Mouse (Mus musculus): ENCODE results near the gene Gm2056. TPM values are rescaled to one million over a fixed set of nuclear protein-coding genes. Genes with fewer than 3 reads are reported as not detected.
"Not testable (repeated sequence)": the region's sequence is repeated elsewhere in the genome, so short reads cannot be mapped to it uniquely, and the experiment has no call there.

The Gm2056 gene
- not detected in 2 replicates for polyA plus RNA-seq (2014; fragmentation: Nextera tagmentation; extraction: Ambion mirVana)

DNA sequence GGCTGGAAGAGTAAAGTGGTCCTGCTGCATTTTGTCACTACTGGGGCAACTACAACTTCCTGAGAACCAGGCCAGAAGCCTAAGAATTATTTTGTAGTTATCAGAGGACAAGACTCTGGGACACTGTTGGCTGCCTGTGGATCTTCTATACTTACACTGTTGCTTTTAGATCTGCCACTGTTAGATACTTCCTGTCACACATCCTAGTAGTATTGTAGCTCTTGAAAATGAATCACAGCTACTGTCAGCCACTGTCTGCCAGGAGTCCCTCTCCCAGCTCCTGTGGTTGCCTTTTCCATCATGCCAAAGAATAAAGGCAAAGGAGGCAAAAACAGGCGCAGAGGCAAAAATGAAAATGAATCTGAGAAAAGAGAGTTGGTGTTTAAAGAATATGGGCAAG, at the start of gene Gm2056:
Gene Gm2056, plus strand, starts transcription at position 301 of the 400 bp plus-strand sequence.
- not testable (repeated sequence) for H3K27ac ChIP-seq (ENCODE audit: low read depth, low read length); H3K36me3 ChIP-seq (ENCODE audit: control insufficient read depth, insufficient read depth, low read length); H3K27me3 ChIP-seq (ENCODE audit: control insufficient read depth, insufficient read depth, low read length); H3K9me3 ChIP-seq (ENCODE audit: control insufficient read depth, low read length); H3K9ac ChIP-seq (ENCODE audit: low read depth, low read length); H3K4me1 ChIP-seq (replicated peaks; ENCODE audit: control insufficient read depth, insufficient read depth, low read length); H3K4me2 ChIP-seq (replicated peaks; ENCODE audit: low read depth, low read length); DNase-seq (ENCODE audit: low spot score); H3K4me3 ChIP-seq (ENCODE audit: low read depth, low read length); ATAC-seq (ENCODE audit: low FRiP score)
- WGBS, result 91% methylated on average over 1 of the region's 1 CpGs

DNA sequence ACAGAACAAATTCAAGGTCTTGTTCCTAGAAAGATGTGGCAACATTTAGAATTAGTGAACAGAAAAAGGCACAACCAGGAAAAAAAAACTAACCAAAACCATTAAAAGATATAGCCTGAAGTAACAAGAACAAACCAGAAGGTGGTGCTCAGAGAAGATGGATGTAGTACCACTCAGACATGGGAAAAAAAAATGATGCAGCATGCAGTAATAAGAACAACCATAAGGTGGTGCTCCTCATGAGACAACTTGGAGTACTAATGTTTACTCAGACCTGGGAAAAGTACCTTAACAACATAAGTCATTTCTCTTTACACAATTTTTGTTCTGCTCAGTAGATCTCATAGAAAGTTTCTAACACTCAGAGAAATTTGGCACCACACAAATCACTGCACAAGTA, 42.8 kb upstream of the Gm2056 start:
- not testable (repeated sequence) for H3K27me3 ChIP-seq (ENCODE audit: control insufficient read depth, insufficient read depth, low read length); H3K27ac ChIP-seq (ENCODE audit: low read depth, low read length); ATAC-seq (ENCODE audit: low FRiP score); DNase-seq (ENCODE audit: low spot score); H3K4me3 ChIP-seq (ENCODE audit: low read depth, low read length); H3K36me3 ChIP-seq (ENCODE audit: control insufficient read depth, insufficient read depth, low read length); H3K9ac ChIP-seq (ENCODE audit: low read depth, low read length); H3K9me3 ChIP-seq (ENCODE audit: control insufficient read depth, low read length); H3K4me2 ChIP-seq (replicated peaks; ENCODE audit: low read depth, low read length); H3K4me1 ChIP-seq (replicated peaks; ENCODE audit: control insufficient read depth, insufficient read depth, low read length)

DNA sequence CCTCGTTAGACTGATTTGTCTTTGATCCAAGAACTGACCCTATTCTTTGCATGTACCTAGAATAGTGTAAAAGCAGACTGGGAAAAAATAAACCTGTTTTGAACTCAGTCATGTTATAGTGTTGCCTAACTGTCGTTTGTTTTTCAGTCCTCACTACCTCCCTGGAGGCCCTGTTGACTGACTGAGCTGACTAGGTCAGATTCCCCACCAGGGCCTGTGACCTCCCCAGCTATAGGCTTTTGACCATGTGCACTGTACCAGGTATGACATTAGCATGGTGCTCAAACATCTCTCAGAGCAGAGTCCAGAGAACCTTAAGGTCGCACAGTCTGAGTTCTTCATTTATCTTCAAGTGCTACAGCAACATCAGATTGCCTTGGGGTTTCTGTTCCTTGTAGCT, 22.7 kb upstream of the Gm2056 start:
- not testable (repeated sequence) for H3K27ac ChIP-seq (ENCODE audit: low read depth, low read length); H3K4me3 ChIP-seq (ENCODE audit: low read depth, low read length); DNase-seq (ENCODE audit: low spot score); H3K4me1 ChIP-seq (replicated peaks; ENCODE audit: control insufficient read depth, insufficient read depth, low read length); H3K4me2 ChIP-seq (replicated peaks; ENCODE audit: low read depth, low read length); ATAC-seq (ENCODE audit: low FRiP score); H3K36me3 ChIP-seq (ENCODE audit: control insufficient read depth, insufficient read depth, low read length); H3K27me3 ChIP-seq (ENCODE audit: control insufficient read depth, insufficient read depth, low read length); H3K9ac ChIP-seq (ENCODE audit: low read depth, low read length); H3K9me3 ChIP-seq (ENCODE audit: control insufficient read depth, low read length)
- 74% methylated on average over 3 of the region's 3 CpGs for WGBS

DNA sequence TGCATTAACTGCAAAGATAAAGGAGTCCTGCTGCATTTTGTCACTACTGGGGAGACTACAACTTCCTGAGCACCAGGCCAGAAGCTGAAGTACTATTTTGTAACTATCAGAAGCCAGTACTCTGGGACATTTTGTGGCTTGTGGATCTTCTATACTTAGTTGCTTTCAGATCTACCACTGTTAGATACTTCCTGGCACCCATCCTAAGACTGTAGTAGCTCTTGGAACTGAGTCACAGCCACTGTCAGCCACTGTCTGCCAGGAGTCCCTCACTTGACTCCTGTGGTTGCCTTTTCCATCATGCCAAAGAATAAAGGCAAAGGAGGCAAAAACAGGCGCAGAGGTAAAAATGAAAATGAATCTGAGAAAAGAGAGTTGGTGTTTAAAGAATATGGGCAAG, 15.3 kb upstream of the Gm2056 start, which contains the start of gene Gm2075:
Gene Gm2075, plus strand, starts transcription at position 301 of the 400 bp plus-strand sequence.
- H3K27me3 ChIP-seq (ENCODE audit: control insufficient read depth, insufficient read depth, low read length); H3K9me3 ChIP-seq (ENCODE audit: control insufficient read depth, low read length); ATAC-seq (ENCODE audit: low FRiP score); H3K9ac ChIP-seq (ENCODE audit: low read depth, low read length); H3K4me2 ChIP-seq (replicated peaks; ENCODE audit: low read depth, low read length); H3K27ac ChIP-seq (ENCODE audit: low read depth, low read length); H3K4me3 ChIP-seq (ENCODE audit: low read depth, low read length); H3K36me3 ChIP-seq (ENCODE audit: control insufficient read depth, insufficient read depth, low read length); H3K4me1 ChIP-seq (replicated peaks; ENCODE audit: control insufficient read depth, insufficient read depth, low read length); DNase-seq (ENCODE audit: low spot score): not testable (repeated sequence)
- WGBS, result no CpG with 5 or more reads among the region's 1 CpGs

DNA sequence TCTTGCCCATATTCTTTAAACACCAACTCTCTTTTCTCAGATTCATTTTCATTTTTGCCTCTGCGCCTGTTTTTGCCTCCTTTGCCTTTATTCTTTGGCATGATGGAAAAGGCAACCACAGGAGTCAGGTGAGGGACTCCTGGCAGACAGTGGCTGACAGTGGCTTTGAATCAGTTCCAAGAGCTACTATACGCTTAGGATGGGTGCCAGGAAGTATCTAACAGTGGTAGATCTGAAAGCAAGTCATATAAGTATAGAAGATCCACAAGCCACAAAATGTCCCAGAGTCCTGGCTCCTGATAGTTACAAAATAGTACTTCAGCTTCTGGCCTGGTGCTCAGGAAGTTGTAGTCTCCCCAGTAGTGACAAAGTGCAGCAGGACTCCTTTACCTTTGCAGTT, 8.1 kb upstream of the Gm2056 start, which contains the start of gene Gm6803:
Gene Gm6803, minus strand, starts transcription at position 101 of the 400 bp plus-strand sequence.
- WGBS, result 79% methylated on average over 1 of the region's 2 CpGs
- not testable (repeated sequence) for H3K4me3 ChIP-seq (ENCODE audit: low read depth, low read length); ATAC-seq (ENCODE audit: low FRiP score); H3K27ac ChIP-seq (ENCODE audit: low read depth, low read length); H3K9me3 ChIP-seq (ENCODE audit: control insufficient read depth, low read length); H3K27me3 ChIP-seq (ENCODE audit: control insufficient read depth, insufficient read depth, low read length); H3K36me3 ChIP-seq (ENCODE audit: control insufficient read depth, insufficient read depth, low read length); H3K4me2 ChIP-seq (replicated peaks; ENCODE audit: low read depth, low read length); H3K9ac ChIP-seq (ENCODE audit: low read depth, low read length); DNase-seq (ENCODE audit: low spot score); H3K4me1 ChIP-seq (replicated peaks; ENCODE audit: control insufficient read depth, insufficient read depth, low read length)

DNA sequence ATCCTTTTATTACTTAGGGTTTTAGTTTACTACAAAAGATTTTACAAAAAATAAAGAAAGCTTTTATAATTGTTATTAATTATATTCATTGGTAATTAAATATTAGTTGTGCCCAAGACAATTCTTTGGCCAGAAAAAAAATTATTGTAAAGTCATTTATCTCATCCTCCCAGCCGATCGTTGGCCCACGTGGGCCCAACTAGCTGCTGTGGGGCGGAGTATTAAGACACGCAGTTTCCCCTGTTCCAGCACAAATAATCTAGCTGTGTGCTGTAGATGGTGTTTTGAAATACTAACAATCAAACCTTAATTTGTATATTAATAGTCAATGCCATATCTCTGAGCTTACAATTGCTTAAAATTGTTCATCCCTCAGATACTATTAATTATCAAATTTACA, 5.4 kb downstream of the Gm2056 start:
- H3K9ac ChIP-seq (ENCODE audit: low read depth, low read length); H3K4me1 ChIP-seq (replicated peaks; ENCODE audit: control insufficient read depth, insufficient read depth, low read length); H3K27me3 ChIP-seq (ENCODE audit: control insufficient read depth, insufficient read depth, low read length); H3K9me3 ChIP-seq (ENCODE audit: control insufficient read depth, low read length); H3K27ac ChIP-seq (ENCODE audit: low read depth, low read length); H3K36me3 ChIP-seq (ENCODE audit: control insufficient read depth, insufficient read depth, low read length); H3K4me2 ChIP-seq (replicated peaks; ENCODE audit: low read depth, low read length); H3K4me3 ChIP-seq (ENCODE audit: low read depth, low read length); ATAC-seq (ENCODE audit: low FRiP score); DNase-seq (ENCODE audit: low spot score): not testable (repeated sequence)
- 92% methylated on average over 5 of the region's 5 CpGs for WGBS

DNA sequence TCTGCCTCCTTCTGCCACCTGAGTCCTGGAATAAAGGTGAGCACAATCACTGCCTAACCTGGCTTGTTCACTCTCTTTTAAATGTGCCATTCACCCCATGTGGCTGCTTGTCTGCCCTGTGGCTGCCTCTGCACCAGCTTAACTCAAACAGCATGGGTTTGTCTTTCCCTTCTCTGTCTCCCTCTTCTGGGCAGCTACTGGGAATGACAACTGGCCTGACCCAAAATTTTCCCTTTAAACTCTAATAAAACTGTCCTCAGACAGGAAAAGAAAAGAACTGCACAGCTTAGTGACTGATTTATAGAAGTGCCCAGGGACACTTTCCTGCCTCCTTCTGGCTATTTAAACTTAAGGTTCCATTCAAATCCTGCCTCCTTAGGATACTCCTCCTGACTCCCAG, 12.3 kb downstream of the Gm2056 start:
- H3K9me3 ChIP-seq (ENCODE audit: control insufficient read depth, low read length); H3K4me1 ChIP-seq (replicated peaks; ENCODE audit: control insufficient read depth, insufficient read depth, low read length); ATAC-seq (ENCODE audit: low FRiP score); DNase-seq (ENCODE audit: low spot score); H3K27me3 ChIP-seq (ENCODE audit: control insufficient read depth, insufficient read depth, low read length); H3K27ac ChIP-seq (ENCODE audit: low read depth, low read length); H3K36me3 ChIP-seq (ENCODE audit: control insufficient read depth, insufficient read depth, low read length); H3K4me3 ChIP-seq (ENCODE audit: low read depth, low read length); H3K4me2 ChIP-seq (replicated peaks; ENCODE audit: low read depth, low read length); H3K9ac ChIP-seq (ENCODE audit: low read depth, low read length): not testable (repeated sequence)

DNA sequence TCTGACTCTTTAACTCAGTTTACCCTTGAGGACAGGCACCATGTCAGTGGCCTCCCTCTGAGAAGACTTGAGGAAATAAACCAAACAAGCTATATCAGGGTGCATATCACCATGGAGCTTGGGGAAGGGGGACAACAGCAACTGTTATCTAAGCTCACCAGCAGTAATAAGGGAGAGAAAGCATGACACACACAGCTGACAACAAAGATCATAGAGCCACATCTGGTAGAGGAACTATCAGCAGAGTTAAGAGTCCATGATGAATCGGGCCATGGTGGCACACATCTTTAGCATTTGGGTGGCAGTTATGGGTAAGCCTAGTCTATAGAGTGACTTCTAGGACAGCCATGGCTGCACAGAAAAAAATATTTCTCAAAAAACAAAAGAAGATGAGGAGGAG, 12.9 kb downstream of the Gm2056 start:
- DNase-seq (ENCODE audit: low spot score); H3K9me3 ChIP-seq (ENCODE audit: control insufficient read depth, low read length); ATAC-seq (ENCODE audit: low FRiP score); H3K4me3 ChIP-seq (ENCODE audit: low read depth, low read length); H3K4me1 ChIP-seq (replicated peaks; ENCODE audit: control insufficient read depth, insufficient read depth, low read length); H3K4me2 ChIP-seq (replicated peaks; ENCODE audit: low read depth, low read length); H3K27me3 ChIP-seq (ENCODE audit: control insufficient read depth, insufficient read depth, low read length); H3K9ac ChIP-seq (ENCODE audit: low read depth, low read length); H3K27ac ChIP-seq (ENCODE audit: low read depth, low read length); H3K36me3 ChIP-seq (ENCODE audit: control insufficient read depth, insufficient read depth, low read length): not testable (repeated sequence)
- 95% methylated on average over 1 of the region's 1 CpGs for WGBS

DNA sequence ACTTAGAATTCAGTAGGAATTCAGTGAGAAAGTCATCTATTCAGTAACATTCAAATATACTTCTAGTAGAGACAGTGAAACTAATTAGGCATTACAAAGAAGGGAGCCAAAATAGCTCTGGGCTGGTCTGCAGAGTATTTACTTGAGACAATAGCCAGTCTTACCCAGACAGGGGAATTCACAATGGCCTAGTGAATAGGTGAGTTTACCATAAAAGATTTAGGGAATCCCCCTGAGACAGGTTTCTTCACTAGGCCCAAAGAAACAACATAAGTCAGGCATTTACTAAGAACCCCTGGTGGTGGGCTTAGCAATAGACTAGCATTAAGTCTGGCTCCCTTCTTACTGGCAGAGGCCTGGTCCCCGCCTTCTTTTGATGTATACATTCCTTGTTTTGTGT, 18.4 kb downstream of the Gm2056 start:
- H3K36me3 ChIP-seq (ENCODE audit: control insufficient read depth, insufficient read depth, low read length); ATAC-seq (ENCODE audit: low FRiP score): not testable (repeated sequence)

More for the DNA sequence above, 18.4 kb downstream of the Gm2056 start:
- WGBS, result 79% methylated on average over 1 of the region's 1 CpGs
- H3K4me2 ChIP-seq (replicated peaks; ENCODE audit: low read depth, low read length); DNase-seq (ENCODE audit: low spot score); H3K9ac ChIP-seq (ENCODE audit: low read depth, low read length); H3K4me3 ChIP-seq (ENCODE audit: low read depth, low read length); H3K9me3 ChIP-seq (ENCODE audit: control insufficient read depth, low read length); H3K27me3 ChIP-seq (ENCODE audit: control insufficient read depth, insufficient read depth, low read length); H3K4me1 ChIP-seq (replicated peaks; ENCODE audit: control insufficient read depth, insufficient read depth, low read length); H3K27ac ChIP-seq (ENCODE audit: low read depth, low read length): not testable (repeated sequence)

Data from hindbrain, embryonic 11.5 days (tissue).